Mouse (Mus musculus): Measurements from ENCODE around the gene Lmf2. TPM values are rescaled to one million over a fixed set of nuclear protein-coding genes. Genes with fewer than 3 reads are reported as not detected.

The Lmf2 gene
- polyA plus RNA-seq, 1 experiment from 2014 or later = 45.6 TPM

DNA sequence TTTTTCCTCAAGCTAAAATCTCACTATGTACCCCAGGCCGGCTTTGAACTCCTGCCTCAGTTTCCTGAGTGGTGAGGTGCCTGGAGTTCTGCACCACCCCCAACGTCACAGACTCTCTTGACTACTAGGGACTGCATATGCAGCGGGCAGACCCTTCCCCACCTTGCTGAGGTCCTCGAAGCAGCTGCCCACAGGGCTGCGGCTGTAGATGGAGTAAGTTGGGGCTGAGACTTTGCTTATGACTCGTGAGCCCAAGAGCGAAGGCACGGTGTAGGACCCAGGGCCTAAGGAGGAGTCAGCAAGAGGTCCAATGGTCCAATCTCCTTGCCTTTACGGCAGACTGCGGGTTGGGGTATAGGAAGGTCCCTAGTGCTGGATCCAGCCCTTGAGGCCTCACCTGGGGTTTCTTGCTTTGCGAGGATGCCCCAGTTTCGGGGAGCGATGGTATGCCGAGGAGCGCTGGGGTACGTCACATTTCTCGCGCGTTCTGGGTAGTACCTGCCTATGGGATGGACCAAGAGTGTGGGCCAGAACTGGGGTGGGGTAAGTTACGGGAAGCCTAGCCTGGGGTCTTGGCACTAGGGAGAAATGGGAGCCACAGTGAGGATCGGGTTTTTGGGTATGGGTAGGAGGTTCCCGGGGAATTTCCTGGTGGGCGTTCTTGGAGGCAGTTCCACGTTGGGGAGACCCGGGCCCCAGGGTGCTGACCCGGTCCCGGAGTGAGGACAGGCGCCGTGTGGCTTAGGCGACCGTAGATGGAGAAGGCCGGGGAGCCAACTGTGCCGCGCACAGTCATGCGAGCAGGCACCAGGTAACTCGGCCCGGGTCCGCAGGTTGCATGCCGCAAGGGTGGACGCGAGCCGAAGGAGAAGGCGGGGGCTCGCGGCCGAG, 22.7 kb upstream of the Lmf2 start:
- Histone ChIP-seq H3K9ac (peak overlapping the region; percentile 36; the same call in 1 of the 2 replicates), H3K27ac (no peak overlapping the region), H3K9me3 (no peaks in the 10 kb centered on the region), H3K4me3 (replicated peaks) (peak overlapping the region; percentile 38), H3K36me3 (replicated peaks) (no peaks in the 10 kb centered on the region), H3K4me1 (peaks cover 26% of the 10 kb centered on the region), H3K27me3 (peaks cover 49% of the 10 kb centered on the region), H3K4me2 (peak overlapping the region; percentile 67)
- WGBS = 10% methylated on average over 46 of the region's 46 CpGs
- ATAC-seq (ENCODE audit: low FRiP score) = no peak

DNA sequence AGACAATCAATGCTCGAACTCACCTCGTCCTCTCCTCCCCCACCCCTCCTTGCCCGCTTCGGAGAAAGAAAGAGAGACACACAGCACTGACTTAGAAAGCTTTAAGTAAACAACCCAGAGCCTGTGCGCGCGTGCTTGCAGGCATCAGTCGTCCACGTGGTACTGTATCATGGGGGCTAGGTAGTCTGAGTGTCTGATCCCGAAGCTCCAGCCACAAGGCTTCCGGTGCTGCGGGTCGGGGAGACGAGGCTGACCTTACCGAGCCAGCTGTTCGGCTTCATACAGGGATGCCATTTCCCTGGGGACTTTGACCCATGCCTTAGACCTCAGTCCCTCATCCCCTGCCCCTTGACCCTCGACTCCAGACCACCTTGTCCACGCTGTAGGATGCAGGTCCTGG, 21.9 kb upstream of the Lmf2 start:
- H3K9ac ChIP-seq = no peak overlapping the region
- no peak overlapping the region for H3K27ac ChIP-seq
- peaks cover 33% of the 10 kb centered on the region for H3K4me1 ChIP-seq
- peaks cover 5% of the 10 kb centered on the region for H3K36me3 ChIP-seq (replicated peaks)
- H3K9me3 ChIP-seq = no peaks in the 10 kb centered on the region
- peaks cover 49% of the 10 kb centered on the region for H3K27me3 ChIP-seq
- ATAC-seq (ENCODE audit: low FRiP score) = no peak
- no peak overlapping the region for H3K4me3 ChIP-seq (replicated peaks)
- H3K4me2 ChIP-seq = no peak overlapping the region
- 9% methylated on average over 18 of the region's 18 CpGs for WGBS

GRCm38 (mm10) chr15:89376957-89377356, 21.5 kb upstream of the Lmf2 start, which contains the start of gene Tymp:
TSS of gene Tymp (minus strand) at chr15:89377039.
- Histone ChIP-seq H3K36me3 (replicated peaks) (peaks cover 9% of the 10 kb centered on the region), H3K9me3 (no peaks in the 10 kb centered on the region), H3K9ac (no peak within 1 kb of the TSS), H3K27ac (no peak within 1 kb of the TSS), H3K4me3 (replicated peaks) (no peak within 1 kb of the TSS), H3K27me3 (peaks cover 49% of the 10 kb centered on the region), H3K4me2 (no peak within 1 kb of the TSS), H3K4me1 (peaks cover 33% of the 10 kb centered on the region)
- WGBS = 17% methylated on average over 16 of the region's 16 CpGs
- ATAC-seq (ENCODE audit: low FRiP score) = no peak

- Histone ChIP-seq H3K9me3 (no peaks in the 10 kb centered on the region), H3K4me2 (no peak overlapping the region), H3K4me1 (peaks cover 33% of the 10 kb centered on the region), H3K27ac (no peak overlapping the region), H3K4me3 (replicated peaks) (no peak overlapping the region), H3K36me3 (replicated peaks) (peaks cover 19% of the 10 kb centered on the region), H3K9ac (no peak overlapping the region), H3K27me3 (peaks cover 49% of the 10 kb centered on the region)
- ATAC-seq (ENCODE audit: low FRiP score) = no peak
- 83% methylated on average over 7 of the region's 7 CpGs for WGBS
Observed at GRCm38 (mm10) chr15:89376040-89376439, 20.6 kb upstream of the Lmf2 start.

- ATAC-seq (ENCODE audit: low FRiP score) = no peak
- Histone ChIP-seq H3K4me2 (no peak overlapping the region), H3K4me1 (peaks cover 33% of the 10 kb centered on the region), H3K36me3 (replicated peaks) (peaks cover 29% of the 10 kb centered on the region), H3K9me3 (no peaks in the 10 kb centered on the region), H3K4me3 (replicated peaks) (no peak overlapping the region), H3K27me3 (peaks cover 45% of the 10 kb centered on the region), H3K27ac (no peak overlapping the region), H3K9ac (no peak overlapping the region; the same call in 1 of the 2 replicates)
- 92% methylated on average over 17 of the region's 17 CpGs for WGBS
Observed at GRCm38 (mm10) chr15:89374801-89375534, 19.5 kb upstream of the Lmf2 start.

DNA sequence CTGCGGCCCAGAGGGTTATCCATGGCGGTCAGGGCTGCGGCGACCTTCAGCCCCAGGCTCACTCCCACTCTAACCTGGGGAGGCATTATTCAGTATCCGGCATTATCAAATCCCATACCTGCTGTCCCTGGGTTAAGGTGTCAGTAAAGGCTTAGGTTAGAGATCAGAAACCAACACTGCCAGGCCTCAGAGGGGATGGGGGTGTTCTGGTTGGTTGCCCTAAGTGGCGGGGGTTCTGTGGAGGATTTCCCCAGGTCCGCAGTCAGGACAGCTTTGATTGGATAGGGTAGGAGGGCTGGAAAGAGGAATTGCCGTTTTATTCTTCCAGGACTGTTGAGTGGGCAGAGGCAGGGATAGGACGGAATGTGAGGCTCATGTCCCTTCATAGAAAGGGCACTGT, 18.9 kb upstream of the Lmf2 start:
- H3K27me3 ChIP-seq = peaks cover 42% of the 10 kb centered on the region
- WGBS = 54% methylated on average over 9 of the region's 9 CpGs
- H3K27ac ChIP-seq = peak overlapping the region; percentile 94; the same call in 1 of the 2 replicates
- peaks cover 31% of the 10 kb centered on the region for H3K4me1 ChIP-seq
- no peaks in the 10 kb centered on the region for H3K9me3 ChIP-seq
- H3K4me2 ChIP-seq = peak overlapping the region; percentile 89
- H3K36me3 ChIP-seq (replicated peaks) = peaks cover 36% of the 10 kb centered on the region
- ATAC-seq (ENCODE audit: low FRiP score) = no peak
- H3K9ac ChIP-seq = peak overlapping the region; percentile 71
- peak overlapping the region; percentile 70 for H3K4me3 ChIP-seq (replicated peaks)

DNA sequence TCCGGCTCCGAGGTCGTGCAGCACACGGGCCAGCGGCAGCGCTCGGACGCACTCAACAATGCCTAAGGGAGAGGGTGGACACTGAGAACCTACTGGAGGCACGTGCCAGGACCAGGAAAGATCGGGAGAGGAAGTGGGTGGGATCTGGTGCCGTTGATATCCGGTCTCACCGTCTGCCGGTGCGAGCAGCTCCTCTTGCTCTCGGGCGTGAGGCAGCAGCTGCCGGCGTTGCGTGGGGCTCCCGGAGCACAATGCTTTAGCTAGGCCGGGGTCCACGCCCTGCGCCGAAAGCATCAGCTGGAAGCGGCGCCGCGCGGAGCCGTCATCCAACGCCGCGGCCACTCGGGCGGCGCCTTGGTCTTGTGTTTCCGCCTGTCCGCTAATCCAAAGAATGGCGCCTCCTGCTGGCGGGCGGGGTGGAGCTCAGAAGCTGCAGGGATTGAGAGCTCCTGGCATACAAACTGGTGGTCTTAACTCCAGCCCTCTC, 18.3 kb upstream of the Lmf2 start, which contains the start of gene Sco2:
TSS of gene Sco2 (minus strand) at position 85 of the 487 bp plus-strand sequence.
- peaks cover 41% of the 10 kb centered on the region for H3K36me3 ChIP-seq (replicated peaks)
- H3K27me3 ChIP-seq = peaks cover 36% of the 10 kb centered on the region
- H3K27ac ChIP-seq = peak within 1 kb of the TSS; percentile 94
- peaks cover 26% of the 10 kb centered on the region for H3K4me1 ChIP-seq
- H3K9me3 ChIP-seq = no peaks in the 10 kb centered on the region
- ATAC-seq (ENCODE audit: low FRiP score) = peak; percentile 87
- under 1% methylated on average over 42 of the region's 42 CpGs for WGBS
- H3K4me2 ChIP-seq = peak within 1 kb of the TSS; percentile 89
- H3K9ac ChIP-seq = peak within 1 kb of the TSS; percentile 71
- peak within 1 kb of the TSS; percentile 70 for H3K4me3 ChIP-seq (replicated peaks)

GRCm38 (mm10) chr15:89373027-89373761, 17.7 kb upstream of the Lmf2 start:
- ATAC-seq (ENCODE audit: low FRiP score) = peak; percentile 85
- H3K4me2 ChIP-seq = peak overlapping the region; percentile 89
- WGBS = 2% methylated on average over 35 of the region's 35 CpGs

DNA sequence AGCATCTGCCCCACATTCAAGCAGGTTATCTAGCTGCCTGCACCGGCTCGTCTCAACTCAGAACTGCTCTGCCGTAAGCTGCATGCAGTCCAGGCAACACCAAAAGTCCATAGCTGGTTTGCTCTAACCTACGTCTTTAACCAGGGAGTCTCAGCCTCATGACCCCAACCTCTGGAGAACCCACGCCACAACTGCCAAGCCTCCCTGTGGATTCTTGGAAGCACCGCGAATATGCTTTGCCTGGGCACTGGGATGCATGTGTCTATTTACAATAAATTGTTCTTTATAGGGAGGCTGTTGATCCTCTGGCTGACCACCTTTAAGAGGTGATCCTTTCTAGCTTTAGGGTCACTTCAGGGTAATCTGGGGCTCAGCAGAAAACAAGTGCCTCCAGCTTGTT, 17.1 kb upstream of the Lmf2 start:
- Histone ChIP-seq H3K27ac (no peak overlapping the region), H3K36me3 (replicated peaks) (peaks cover 54% of the 10 kb centered on the region), H3K4me3 (replicated peaks) (no peak overlapping the region), H3K4me1 (peaks cover 17% of the 10 kb centered on the region), H3K27me3 (peaks cover 24% of the 10 kb centered on the region), H3K9me3 (no peaks in the 10 kb centered on the region), H3K4me2 (peak overlapping the region; percentile 89), H3K9ac (no peak overlapping the region)
- 86% methylated on average over 7 of the region's 7 CpGs for WGBS
- ATAC-seq (ENCODE audit: low FRiP score) = no peak

More at GRCm38 (mm10) chr15:89373027-89373761, 17.7 kb upstream of the Lmf2 start:
- H3K27me3 ChIP-seq = peaks cover 30% of the 10 kb centered on the region
- no peaks in the 10 kb centered on the region for H3K9me3 ChIP-seq
- H3K27ac ChIP-seq = peak overlapping the region; percentile 94
- H3K9ac ChIP-seq = peak overlapping the region; percentile 71
- H3K4me3 ChIP-seq (replicated peaks) = peak overlapping the region; percentile 70
- H3K36me3 ChIP-seq (replicated peaks) = peaks cover 47% of the 10 kb centered on the region
- peaks cover 20% of the 10 kb centered on the region for H3K4me1 ChIP-seq

- no peaks in the 10 kb centered on the region for H3K9me3 ChIP-seq
- H3K4me1 ChIP-seq = peaks cover 14% of the 10 kb centered on the region
- H3K4me2 ChIP-seq = no peak overlapping the region
- H3K4me3 ChIP-seq (replicated peaks) = no peak overlapping the region
- no peak overlapping the region for H3K9ac ChIP-seq
- no peak for ATAC-seq (ENCODE audit: low FRiP score)
- H3K27me3 ChIP-seq = peaks cover 19% of the 10 kb centered on the region
- 88% methylated on average over 13 of the region's 13 CpGs for WGBS
- no peak overlapping the region for H3K27ac ChIP-seq
- H3K36me3 ChIP-seq (replicated peaks) = peaks cover 58% of the 10 kb centered on the region
Observed at GRCm38 (mm10) chr15:89372068-89372467, 16.6 kb upstream of the Lmf2 start.

- no peak for ATAC-seq (ENCODE audit: low FRiP score)
- Histone ChIP-seq H3K27me3 (no peaks in the 10 kb centered on the region), H3K4me3 (replicated peaks) (no peak overlapping the region), H3K27ac (no peak overlapping the region), H3K9ac (no peak overlapping the region), H3K4me1 (no peaks in the 10 kb centered on the region), H3K36me3 (replicated peaks) (peaks cover 98% of the 10 kb centered on the region), H3K9me3 (no peaks in the 10 kb centered on the region), H3K4me2 (no peak overlapping the region)
- 94% methylated on average over 4 of the region's 4 CpGs for WGBS
Observed at GRCm38 (mm10) chr15:89365141-89365551, 9.7 kb upstream of the Lmf2 start.
